Mouse (Mus musculus): ENCODE data around the gene Gm17349.
"Not testable (repeated sequence)": the region's sequence is repeated elsewhere in the genome, so short reads cannot be mapped to it uniquely, and the experiment has no call there.

The Gm17349 gene

GRCm38 (mm10) chr15:99717386-99718334, 12.4 kb upstream of the Gm17349 start, which contains the start of gene Gpd1:
Gpd1 (plus strand) TSS chr15:99717515.
- DNase-seq, result peak; percentile 87 to 90

- DNase-seq, result no peak
Measured at GRCm38 (mm10) chr15:99716814-99717213, 11.5 kb upstream of the Gm17349 start.

- DNase-seq, result no peak
Measured at GRCm38 (mm10) chr15:99715982-99716746, 10.9 kb upstream of the Gm17349 start.

GRCm38 (mm10) chr15:99715361-99715865, 10.1 kb upstream of the Gm17349 start:
- peak; percentile 60 to 62 for DNase-seq

- DNase-seq, result peak; percentile 90 to 93
Measured at GRCm38 (mm10) chr15:99714858-99715257, 9.6 kb upstream of the Gm17349 start.

GRCm38 (mm10) chr15:99714206-99714605, 8.9 kb upstream of the Gm17349 start:
- DNase-seq, result no peak

GRCm38 (mm10) chr15:99713569-99713968, 8.3 kb upstream of the Gm17349 start:
- DNase-seq, result no peak

GRCm38 (mm10) chr15:99712666-99713559, 7.6 kb upstream of the Gm17349 start:
- no peak for DNase-seq

GRCm38 (mm10) chr15:99711491-99711890, 6.2 kb upstream of the Gm17349 start:
- no peak for DNase-seq

GRCm38 (mm10) chr15:99710221-99711190, 5.2 kb upstream of the Gm17349 start:
- DNase-seq, result no peak

- DNase-seq, result no peak
Measured at GRCm38 (mm10) chr15:99708176-99708575, 2.9 kb upstream of the Gm17349 start.

- no peak for DNase-seq
Measured at GRCm38 (mm10) chr15:99704881-99705280, 409 bp downstream of the Gm17349 start.

GRCm38 (mm10) chr15:99704041-99704681, 1.1 kb downstream of the Gm17349 start:
- DNase-seq, result no peak

GRCm38 (mm10) chr15:99703676-99704040, 1.6 kb downstream of the Gm17349 start:
- no peak for DNase-seq

- DNase-seq, result no peak
Measured at GRCm38 (mm10) chr15:99703104-99703503, 2.2 kb downstream of the Gm17349 start.

- peak; percentile 94 to 98 for DNase-seq
Measured at GRCm38 (mm10) chr15:99701999-99702900, 3.0 kb downstream of the Gm17349 start, which contains the start of gene Smarcd1. Smarcd1 (plus strand) TSS chr15:99702129.

- not testable (repeated sequence) for DNase-seq
Measured at GRCm38 (mm10) chr15:99701640-99701998, 3.7 kb downstream of the Gm17349 start.

GRCm38 (mm10) chr15:99700219-99701106, 4.8 kb downstream of the Gm17349 start:
- DNase-seq, result no peak

Measured in cerebellum, adult 18-20 months (tissue).